Mouse (Mus musculus) ES-E14 (cell line): Measurements from ENCODE around the gene Timm29.

Experiments used
- CHD2 ChIP-seq: IDR thresholded peaks from 2 replicates; pipeline ENCODE4 v1.6.1; 2014; ENCODE audit warnings: mild to moderate bottlenecking, low read depth, low read length, inconsistent platforms
- HCFC1 ChIP-seq: IDR thresholded peaks from 2 replicates; pipeline ENCODE4 v1.6.1; 2012; ENCODE audit warnings: low read length, inconsistent platforms, borderline replicate concordance; ENCODE audit not compliant: insufficient read depth
- MAFK ChIP-seq: IDR thresholded peaks from 2 replicates; pipeline ENCODE4 v1.6.1; 2014; ENCODE audit warnings: mild to moderate bottlenecking, low read depth, low read length, inconsistent platforms; ENCODE audit not compliant: insufficient read depth
- ZC3H11A ChIP-seq: IDR thresholded peaks from 2 replicates; pipeline ENCODE4 v1.6.1; 2012; ENCODE audit warnings: low read depth, mild to moderate bottlenecking, inconsistent platforms, low read length, borderline replicate concordance
- ZNF384 ChIP-seq: IDR thresholded peaks from 2 replicates; pipeline ENCODE4 v1.6.1; 2012; ENCODE audit warnings: low read depth, low read length, inconsistent platforms

DNA sequence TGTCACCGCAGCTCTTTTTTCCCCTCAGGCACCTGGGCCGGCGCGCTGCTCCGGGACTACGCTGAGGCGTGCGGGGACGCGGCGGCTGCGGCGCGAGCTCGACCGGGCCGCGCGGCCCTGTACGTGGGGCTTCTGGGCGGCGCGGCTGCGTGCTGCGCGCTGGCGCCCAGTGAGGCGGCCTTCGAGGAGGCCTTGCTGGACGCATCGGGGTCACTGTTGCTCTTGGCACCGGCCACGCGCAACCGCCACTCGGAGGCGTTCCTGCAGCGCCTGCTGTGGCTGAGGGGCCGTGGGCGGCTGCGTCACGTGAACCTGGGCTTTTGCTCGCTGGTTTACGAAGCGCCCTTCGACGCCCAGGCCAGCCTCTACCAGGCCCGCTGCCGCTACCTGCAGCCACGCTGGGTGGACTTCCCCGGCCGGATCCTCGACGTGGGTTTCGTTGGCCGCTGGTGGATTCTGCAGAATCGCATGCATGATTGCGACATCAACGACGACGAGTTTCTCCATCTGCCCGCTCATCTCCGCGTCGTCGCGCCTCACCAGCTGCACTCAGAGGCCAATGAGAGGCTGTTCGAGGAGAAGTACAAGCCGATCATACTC, 700 bp downstream of the Timm29 start:
- TF ChIP-seq CHD2 (no peak), ZC3H11A (no peak), MAFK (no peak), HCFC1 (no peak), ZNF384 (no peak)
